Mouse (Mus musculus): Measurements from ENCODE around the gene Ciita. TPM values are rescaled to one million over a fixed set of nuclear protein-coding genes. Genes with fewer than 3 reads are reported as not detected.

Ciita gene
- total RNA-seq, 4 experiments from 2014 or later = 0.25 to 0.42 (median 0.26) TPM; not detected in 1

DNA sequence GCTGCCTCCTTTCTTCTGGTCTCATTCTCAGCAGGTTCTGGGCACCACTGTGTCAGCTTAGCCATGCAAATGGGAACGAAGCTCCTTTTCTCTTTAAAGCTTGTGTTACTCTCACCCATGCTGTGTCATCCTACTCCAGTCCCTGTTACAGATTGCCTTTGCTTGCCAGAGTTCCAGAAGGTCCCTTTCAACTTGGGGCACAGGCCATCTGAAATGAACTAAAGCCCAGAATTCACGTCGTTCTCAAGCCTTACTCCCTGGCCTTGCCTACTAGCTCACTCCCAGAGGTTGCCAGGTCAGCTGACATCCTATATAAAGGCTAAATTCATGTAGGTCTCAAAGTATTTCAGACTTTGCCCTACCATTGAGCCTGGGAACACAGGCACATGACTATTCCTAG is 69.1 kb downstream of the Ciita start:
- no peak for DNase-seq (ENCODE audit: low spot score in 2 of 2)

DNA sequence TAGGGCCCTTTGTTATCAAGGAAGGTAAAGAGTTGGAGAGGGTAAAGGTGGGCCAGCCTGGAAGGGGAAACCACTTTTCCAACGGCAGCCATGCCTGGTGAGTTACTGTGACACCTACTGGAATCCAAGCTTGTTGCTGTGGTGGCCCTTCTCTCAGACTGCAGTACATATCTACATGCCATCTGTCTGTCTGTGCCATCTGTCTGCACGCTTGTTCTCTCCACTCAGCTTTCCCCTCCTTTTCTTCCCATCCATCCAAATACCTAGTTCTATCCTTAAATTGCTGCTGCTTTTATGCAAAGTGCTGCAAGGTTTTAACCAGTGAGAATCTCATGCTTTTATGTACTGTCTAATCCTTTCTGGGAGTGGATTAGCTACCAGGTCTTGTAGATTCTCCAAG is 69.7 kb downstream of the Ciita start:
- no peak for DNase-seq (ENCODE audit: low spot score in 2 of 2)

GRCm38 (mm10) chr16:10551592-10551991 is 71.7 kb downstream of the Ciita start:
- no peak for DNase-seq (ENCODE audit: low spot score in 2 of 2)

DNA sequence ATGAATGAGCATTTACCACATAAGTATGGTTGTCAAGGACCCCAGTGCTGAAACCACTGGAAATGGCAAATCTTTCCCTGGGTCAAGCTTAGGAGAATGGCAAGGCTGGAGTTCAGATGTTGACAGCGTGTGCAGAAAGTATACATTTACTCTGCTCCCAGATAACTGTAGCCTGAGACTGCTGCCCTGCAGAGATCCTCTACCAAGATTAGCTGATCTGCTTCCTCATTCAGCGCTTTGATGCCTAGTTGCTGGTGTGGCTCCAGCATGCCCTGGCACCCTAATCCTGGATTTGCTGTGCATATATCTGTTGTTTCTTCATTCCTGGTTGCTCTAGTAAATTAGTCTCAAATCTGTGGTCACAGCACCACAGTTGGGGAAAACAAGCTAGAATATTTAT is 74.0 kb downstream of the Ciita start:
- no peak for DNase-seq (ENCODE audit: low spot score in 2 of 2)

DNA sequence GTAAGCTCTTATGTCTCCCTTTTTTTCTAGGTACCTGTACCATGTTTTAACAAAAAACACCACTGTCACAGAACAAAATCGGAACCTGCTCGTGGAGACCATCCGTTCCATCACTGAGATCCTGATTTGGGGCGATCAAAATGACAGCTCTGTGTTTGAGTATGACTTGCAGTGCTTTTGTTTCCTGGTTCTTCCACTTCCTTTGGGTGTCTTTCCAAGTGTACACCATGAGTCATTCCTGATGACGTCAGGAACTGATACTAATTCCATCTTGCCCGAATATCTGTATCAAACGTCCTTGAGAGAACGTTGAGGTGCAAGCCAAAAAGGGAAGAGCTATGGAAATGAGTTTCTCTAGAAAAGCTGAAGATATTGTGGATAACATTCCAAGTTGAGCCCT is 80.1 kb downstream of the Ciita start:
- DNase-seq (ENCODE audit: low spot score in 2 of 2) = no peak

DNA sequence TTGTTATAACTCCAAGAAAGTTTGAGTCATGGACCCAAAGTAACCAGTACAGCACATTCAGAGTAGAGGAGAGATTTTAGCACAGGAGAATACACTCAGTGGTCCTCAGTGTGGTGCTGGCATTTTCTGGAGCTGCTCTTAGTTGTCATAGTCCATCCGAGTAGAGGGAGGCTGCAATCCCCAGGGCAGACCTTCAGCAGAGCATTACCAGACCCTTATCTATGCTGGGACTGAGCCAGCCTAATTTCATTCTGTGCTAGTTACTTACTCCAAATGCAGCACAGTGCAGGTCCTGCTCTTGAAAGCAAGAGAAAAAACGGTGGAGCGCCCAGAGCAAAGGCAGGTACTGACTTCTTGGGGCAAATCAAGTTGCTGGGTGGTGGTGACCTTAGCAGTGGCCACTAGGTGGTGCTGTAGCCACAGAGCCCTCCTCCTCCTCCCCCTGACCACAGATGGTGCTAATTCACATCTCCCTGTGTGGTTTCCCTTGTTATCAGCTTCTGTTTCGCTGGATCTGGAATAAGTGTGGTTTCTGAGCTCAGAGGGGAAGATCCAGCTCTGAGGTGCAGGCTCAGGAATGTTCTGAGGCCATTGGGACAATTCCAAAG is 85.5 kb downstream of the Ciita start:
- DNase-seq (ENCODE audit: low spot score in 2 of 2) = peak; percentile 49 to 57

DNA sequence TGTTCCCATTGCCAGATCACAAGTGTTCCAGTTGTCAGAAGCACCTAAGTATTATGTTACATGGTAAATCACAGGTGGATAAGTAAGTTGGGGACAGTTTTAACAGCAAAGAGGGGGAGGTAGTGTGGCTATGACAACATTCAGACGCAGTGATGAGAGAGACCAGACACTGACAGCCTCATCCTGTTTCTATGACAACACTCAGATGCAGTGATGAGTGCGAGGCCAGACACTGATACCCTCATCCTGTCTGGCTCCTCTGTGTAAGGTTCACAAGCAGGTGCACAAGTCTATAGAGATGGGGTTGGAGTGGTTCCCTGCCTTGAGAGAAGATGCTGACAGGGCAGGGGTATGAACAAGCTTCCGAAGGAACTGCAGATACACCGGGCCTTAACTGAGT is 87.3 kb downstream of the Ciita start:
- no peak for DNase-seq (ENCODE audit: low spot score in 2 of 2)

- DNase-seq (ENCODE audit: low spot score in 2 of 2) = no peak
Observed at GRCm38 (mm10) chr16:10569809-10570395, 90.0 kb downstream of the Ciita start.

- DNase-seq (ENCODE audit: low spot score in 2 of 2) = no peak
Observed at GRCm38 (mm10) chr16:10570708-10571107, 90.8 kb downstream of the Ciita start.

GRCm38 (mm10) chr16:10571820-10572219 is 92.0 kb downstream of the Ciita start:
- DNase-seq (ENCODE audit: low spot score in 2 of 2) = no peak

GRCm38 (mm10) chr16:10574936-10575335 is 95.1 kb downstream of the Ciita start:
- no peak for DNase-seq (ENCODE audit: low spot score in 2 of 2)

DNA sequence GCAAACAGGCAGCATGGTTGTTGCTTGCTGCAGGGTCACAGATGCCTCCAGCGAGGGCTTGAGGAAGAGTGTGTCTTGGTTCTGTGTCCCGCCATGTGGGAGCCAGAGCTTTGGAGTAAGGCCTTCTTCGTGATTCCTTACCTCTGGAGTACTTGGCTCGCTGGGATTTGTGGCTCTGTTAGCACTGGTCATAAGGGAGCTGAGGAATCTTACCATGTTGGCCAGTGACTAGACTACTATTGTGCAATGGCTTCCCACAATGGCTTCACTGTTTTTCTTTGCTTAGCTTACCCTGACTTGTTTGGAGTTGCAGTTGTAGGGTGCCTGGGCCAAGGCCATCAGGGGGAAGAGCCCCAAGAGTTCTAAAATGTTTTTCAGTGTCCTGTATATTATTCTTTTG is 96.1 kb downstream of the Ciita start:
- DNase-seq (ENCODE audit: low spot score in 2 of 2) = no peak

DNA sequence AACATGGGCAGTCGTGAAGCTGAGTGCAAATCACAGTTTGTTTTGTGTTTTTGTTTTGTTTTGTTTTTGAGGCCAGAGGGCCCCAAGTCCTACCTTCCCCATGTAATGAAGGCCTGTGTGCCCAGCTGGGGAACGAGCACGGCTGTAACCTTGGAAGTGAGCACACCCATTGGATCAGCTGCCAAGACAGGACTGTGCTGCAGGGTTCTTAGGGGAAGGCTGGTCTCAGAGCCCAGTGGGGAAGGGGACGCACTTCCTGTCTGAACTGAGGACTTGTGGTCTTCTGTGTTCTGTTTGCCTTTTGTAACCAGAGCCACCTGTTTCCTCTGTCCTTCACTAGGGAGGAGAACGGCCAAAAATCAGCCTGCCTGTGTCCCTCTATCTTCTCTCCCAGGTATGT is 97.7 kb downstream of the Ciita start:
- DNase-seq (ENCODE audit: low spot score in 2 of 2) = no peak

Other genes with a start within 250 kb of the Ciita start
- 10 to 100 TPM; 11.0 to 13.4 (median 12.2) TPM for gene Emp2, start 166.1 kb upstream of the Ciita start, total RNA-seq (2022)
- 10 to 100 TPM in 3 of 4 experiments, 1 to 10 TPM in 1; 9.8 to 11.5 (median 10.4) TPM for gene Tekt5, start 84.6 kb upstream of the Ciita start, total RNA-seq (2022)
- gene Nubp1, start 68.1 kb upstream of the Ciita start, total RNA-seq (2022) = 10 to 100 TPM; 13.3 to 15.9 (median 14.4) TPM
- gene Tvp23a, start 32.7 kb upstream of the Ciita start, total RNA-seq (2022) = 10 to 100 TPM; 26.6 to 29.9 (median 28.4) TPM
- gene Dexi, start 63.0 kb downstream of the Ciita start, total RNA-seq (2022) = 10 to 100 TPM; 59.8 to 63.5 (median 62.6) TPM
- gene Clec16a, start 65.3 kb downstream of the Ciita start, total RNA-seq (2022) = 10 to 100 TPM; 89.8 to 97.2 (median 91.2) TPM